Mouse (Mus musculus): ENCODE results near the gene Crebrf.

DNA sequence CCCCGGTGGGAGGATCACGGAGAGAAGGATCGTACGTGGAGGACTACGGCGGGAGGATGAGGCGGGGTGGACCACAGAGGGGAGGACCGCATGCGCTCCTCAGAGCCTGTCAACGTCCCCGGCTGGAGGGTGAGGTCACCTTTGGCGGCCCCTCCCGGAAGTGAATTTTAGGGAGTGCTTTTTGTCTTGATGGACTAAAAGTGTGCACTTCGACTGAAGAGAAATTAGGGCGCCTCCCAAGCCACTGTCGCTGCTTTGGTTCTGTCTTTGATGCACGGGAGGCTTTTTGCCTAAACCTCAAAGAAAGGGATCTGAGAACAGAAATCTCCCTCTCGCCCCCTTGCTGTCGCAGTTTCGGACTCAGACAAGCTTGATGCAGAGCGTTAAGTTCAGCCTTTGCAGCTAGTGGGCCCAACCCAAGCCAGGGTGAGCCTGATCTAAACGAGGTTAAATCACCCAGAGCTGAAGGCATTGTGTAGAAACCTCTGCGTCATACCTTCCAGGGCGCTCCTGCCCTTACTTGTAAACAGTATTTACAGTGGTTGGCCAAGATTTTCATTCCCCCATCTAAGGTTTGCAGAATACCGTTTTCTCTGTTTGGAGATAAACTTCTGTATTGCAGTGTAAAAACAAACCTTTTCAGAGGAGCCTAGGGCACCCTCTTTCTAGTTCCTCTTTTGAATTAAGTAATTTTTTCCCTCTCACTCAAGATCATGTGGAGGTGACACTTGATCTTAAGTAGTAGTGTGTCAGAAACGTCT lies 38.7 kb upstream of the Crebrf start:
- TF ChIP-seq CTCF (IDR thresholded peaks at IDR 0.05; ENCODE audit: control insufficient read depth, insufficient read depth, insufficient read length) (no peak), USF1 (IDR thresholded peaks at IDR 0.05; ENCODE audit: low read depth) (no peak), CEBPB (IDR thresholded peaks at IDR 0.05; ENCODE audit: low read depth) (no peak)
